Mouse (Mus musculus) embryonic facial prominence, embryonic 14.5 days (tissue): Measurements from ENCODE around the gene Scrn3. TPM values are rescaled to one million over a fixed set of nuclear protein-coding genes. Genes with fewer than 3 reads are reported as not detected.

Experiments used
- ATAC-seq: fragments of 200-750 bp; cut with Nextera tagmentation; 2 replicates; pipeline ENCODE4 v1.8.0; 2017; ENCODE audit warnings: low read depth, moderate number of reproducible peaks, moderate TSS enrichment
- DNase-seq: peaks from one replicate; pipeline ENCODE4 v3.0.0-alpha.2; 2015; ENCODE audit warnings: low spot score
- H3K27ac ChIP-seq: fragments of 300-500 bp; sonication (generic); replicated peaks from 2 replicates; pipeline ENCODE4 v1.5.1; 2014; ENCODE audit warnings: low read depth, mild to moderate bottlenecking, low read length, moderate library complexity
- H3K27me3 ChIP-seq: fragments of 300-500 bp; sonication (generic); replicated peaks from 2 replicates; pipeline ENCODE4 v1.6.1; 2014; ENCODE audit warnings: low read length; ENCODE audit not compliant: control insufficient read depth, insufficient read depth
- H3K36me3 ChIP-seq: fragments of 300-500 bp; sonication (generic); 2 replicates; pipeline ENCODE4 v1.6.1; 2014; ENCODE audit warnings: low read length, mixed read lengths; ENCODE audit not compliant: control insufficient read depth, insufficient read depth
- H3K4me1 ChIP-seq: fragments of 300-500 bp; sonication (generic); 2 replicates; pipeline ENCODE4 v1.6.1; 2014; ENCODE audit warnings: antibody characterized with exemption, low read length; ENCODE audit not compliant: control insufficient read depth, insufficient read depth
- H3K4me2 ChIP-seq: fragments of 300-500 bp; sonication (generic); 2 replicates; pipeline ENCODE4 v1.6.1; 2014; ENCODE audit warnings: low read depth, mild to moderate bottlenecking, low read length, moderate library complexity, mixed read lengths
- H3K4me3 ChIP-seq: fragments of 300-500 bp; sonication (generic); 2 replicates; pipeline ENCODE4 v1.5.1; 2014; ENCODE audit warnings: low read depth, mild to moderate bottlenecking, low read length
- H3K9ac ChIP-seq: fragments of 300-500 bp; sonication (generic); 2 replicates; pipeline ENCODE4 v1.6.1; 2014; ENCODE audit warnings: low read depth, mild to moderate bottlenecking, low read length, moderate library complexity, mixed read lengths
- H3K9me3 ChIP-seq: fragments of 300-500 bp; sonication (generic); 2 replicates; pipeline ENCODE4 v1.6.1; 2016; ENCODE audit warnings: low read length; ENCODE audit not compliant: control insufficient read depth
- WGBS: fragments of 180-500 bp; shearing (Covaris S2); extraction: QIAGEN DNeasy Blood & Tissue Kit; methylation state at CpG from one replicate; pipeline ENCODE4 v1.1.7; 2014; 5-methylcytosine and 5-hydroxymethylcytosine counted together
- polyA plus RNA-seq: library from polyadenylated mRNA; unstranded; fragments of >200 nt; fragmentation: Nextera tagmentation; extraction: Ambion mirVana; gene quantifications from 2 replicates; pipeline ENCODE4 v1.2.1, GENCODE M21; 2014

Gene Scrn3
- polyA plus RNA-seq, 1 experiment from 2014 or later, result 12.7 TPM

- Histone ChIP-seq H3K4me2 (no peak overlapping the region), H3K4me1 (no peaks in the 10 kb centered on the region), H3K36me3 (peaks cover 48% of the 10 kb centered on the region; the same call in 1 of the 2 replicates), H3K27me3 (no peaks in the 10 kb centered on the region), H3K9me3 (no peaks in the 10 kb centered on the region), H3K27ac (no peak overlapping the region), H3K4me3 (no peak overlapping the region), H3K9ac (no peak overlapping the region)
- no peak for DNase-seq
- no peak for ATAC-seq
- 81% methylated on average over 7 of the region's 7 CpGs for WGBS
Measured at GRCm38 (mm10) chr2:73295023-73295422, 17.4 kb upstream of the Scrn3 start.

GRCm38 (mm10) chr2:73298154-73298553 lies 14.2 kb upstream of the Scrn3 start:
- H3K9me3 ChIP-seq, result no peaks in the 10 kb centered on the region
- no peak overlapping the region for H3K9ac ChIP-seq
- peaks cover 59% of the 10 kb centered on the region for H3K36me3 ChIP-seq
- no peaks in the 10 kb centered on the region for H3K4me1 ChIP-seq
- ATAC-seq (no peak), DNase-seq (no peak)
- WGBS, result 92% methylated on average over 7 of the region's 7 CpGs
- no peak overlapping the region for H3K27ac ChIP-seq
- H3K27me3 ChIP-seq, result no peaks in the 10 kb centered on the region
- no peak overlapping the region for H3K4me2 ChIP-seq
- no peak overlapping the region for H3K4me3 ChIP-seq

GRCm38 (mm10) chr2:73298841-73299240 lies 13.6 kb upstream of the Scrn3 start:
- H3K36me3 ChIP-seq, result peaks cover 63% of the 10 kb centered on the region
- no peak for DNase-seq

GRCm38 (mm10) chr2:73301979-73302378 lies 10.4 kb upstream of the Scrn3 start:
- WGBS, result 92% methylated on average over 1 of the region's 1 CpGs
- H3K27ac ChIP-seq, result no peak overlapping the region
- H3K27me3 ChIP-seq, result no peaks in the 10 kb centered on the region
- H3K4me1 ChIP-seq, result no peaks in the 10 kb centered on the region
- no peak overlapping the region for H3K4me2 ChIP-seq
- H3K9me3 ChIP-seq, result no peaks in the 10 kb centered on the region
- no peak overlapping the region for H3K9ac ChIP-seq
- peaks cover 75% of the 10 kb centered on the region for H3K36me3 ChIP-seq
- ATAC-seq, result no peak
- no peak overlapping the region for H3K4me3 ChIP-seq
- DNase-seq, result no peak

More at GRCm38 (mm10) chr2:73298841-73299240, 13.6 kb upstream of the Scrn3 start:
- 89% methylated on average over 3 of the region's 3 CpGs for WGBS
- H3K9me3 ChIP-seq, result no peaks in the 10 kb centered on the region
- no peak overlapping the region for H3K4me3 ChIP-seq
- H3K27ac ChIP-seq, result no peak overlapping the region
- ATAC-seq, result no peak
- no peak overlapping the region for H3K4me2 ChIP-seq
- no peak overlapping the region for H3K9ac ChIP-seq
- H3K4me1 ChIP-seq, result no peaks in the 10 kb centered on the region
- no peaks in the 10 kb centered on the region for H3K27me3 ChIP-seq

GRCm38 (mm10) chr2:73302722-73303121 lies 9.7 kb upstream of the Scrn3 start:
- DNase-seq, result no peak
- Histone ChIP-seq H3K4me2 (no peak overlapping the region), H3K36me3 (peaks cover 74% of the 10 kb centered on the region), H3K4me3 (no peak overlapping the region), H3K9me3 (no peaks in the 10 kb centered on the region), H3K9ac (no peak overlapping the region), H3K27ac (no peak overlapping the region), H3K4me1 (no peaks in the 10 kb centered on the region), H3K27me3 (no peaks in the 10 kb centered on the region)
- no peak for ATAC-seq
- 95% methylated on average over 9 of the region's 9 CpGs for WGBS

- Histone ChIP-seq H3K4me3 (no peak overlapping the region), H3K27ac (no peak overlapping the region), H3K9ac (no peak overlapping the region), H3K27me3 (no peaks in the 10 kb centered on the region), H3K9me3 (no peaks in the 10 kb centered on the region), H3K36me3 (peaks cover 79% of the 10 kb centered on the region), H3K4me2 (no peak overlapping the region), H3K4me1 (no peaks in the 10 kb centered on the region)
- 86% methylated on average over 5 of the region's 5 CpGs for WGBS
- no peak for DNase-seq
- ATAC-seq, result no peak
Measured at GRCm38 (mm10) chr2:73304506-73304905, 7.9 kb upstream of the Scrn3 start.

GRCm38 (mm10) chr2:73306006-73306405 lies 6.4 kb upstream of the Scrn3 start:
- 89% methylated on average over 7 of the region's 7 CpGs for whole genome bisulfite sequencing
- peaks cover 76% of the 10 kb centered on the region for H3K36me3 ChIP-seq

GRCm38 (mm10) chr2:73313117-73313501 lies 708 bp downstream of the Scrn3 start:
- Histone ChIP-seq H3K4me2 (peak overlapping the region; percentile 63), H3K27me3 (no peaks in the 10 kb centered on the region), H3K36me3 (peaks cover 19% of the 10 kb centered on the region), H3K9me3 (no peaks in the 10 kb centered on the region), H3K27ac (peak overlapping the region; percentile 92), H3K4me1 (peaks cover 5% of the 10 kb centered on the region; the same call in 1 of the 2 replicates), H3K9ac (peak overlapping the region; percentile 72), H3K4me3 (peak overlapping the region; percentile 89)
- ATAC-seq, result peak; percentile 48
- DNase-seq, result peak; percentile 43
- 34% methylated on average over 14 of the region's 14 CpGs for WGBS

More at GRCm38 (mm10) chr2:73306006-73306405, 6.4 kb upstream of the Scrn3 start:
- Histone ChIP-seq H3K4me3 (no peak overlapping the region), H3K27ac (no peak overlapping the region), H3K27me3 (no peaks in the 10 kb centered on the region), H3K9me3 (no peaks in the 10 kb centered on the region), H3K4me1 (peaks cover under 1% of the 10 kb centered on the region; the same call in 1 of the 2 replicates), H3K9ac (no peak overlapping the region), H3K4me2 (no peak overlapping the region)
- no peak for ATAC-seq
- DNase-seq, result no peak

GRCm38 (mm10) chr2:73314311-73314710 lies 1.9 kb downstream of the Scrn3 start:
- Histone ChIP-seq H3K9ac (no peak overlapping the region), H3K9me3 (no peaks in the 10 kb centered on the region), H3K36me3 (peaks cover 13% of the 10 kb centered on the region; the same call in 1 of the 2 replicates), H3K4me2 (no peak overlapping the region), H3K27me3 (no peaks in the 10 kb centered on the region), H3K4me3 (no peak overlapping the region), H3K27ac (no peak overlapping the region), H3K4me1 (peaks cover 5% of the 10 kb centered on the region; the same call in 1 of the 2 replicates)
- WGBS, result 86% methylated on average over 3 of the region's 3 CpGs
- ATAC-seq (no peak), DNase-seq (no peak)
